ENCODE assay signal across 11 mouse cellular contexts in genomic region chr7:120361159-120361558, GRCm38 (mm10). TPM values are rescaled to one million over a fixed set of nuclear protein-coding genes. Genes with fewer than 3 reads are reported as not detected.
DNase-seq lines count a peak whose midpoint lies in the region; ATAC-seq and TF ChIP-seq lines count a peak whose summit lies in the region.
"Had no signal": no experiment of that assay in that cellular context is flagged by ENCODE, and none has a peak within 500 bp of the region (broad histone marks: within the 10 kb centered on the region; RNA-seq: fewer than 3 reads in every experiment).

No protein-coding gene starts in this region.

- no peaks in the 10 kb centered on the region for H3K9me3 ChIP-seq in lung, postnatal 0 days (ENCODE audit: low read length)
- H3K9me3 ChIP-seq in midbrain, postnatal 0 days (ENCODE audit: low read length) = no peaks in the 10 kb centered on the region
- H3K9me3 ChIP-seq: hindbrain, embryonic 15.5 days had no signal

- no peak overlapping the region for H3K4me3 ChIP-seq in lung, postnatal 0 days (ENCODE audit: low read depth, low read length)
- H3K4me3 ChIP-seq in midbrain, postnatal 0 days (ENCODE audit: low read depth, low read length) = no peak overlapping the region
- H3K4me3 ChIP-seq: hindbrain, embryonic 15.5 days had no signal

- H3K27ac ChIP-seq in lung, postnatal 0 days (ENCODE audit: low read length) = no peak overlapping the region
- no peak overlapping the region for H3K27ac ChIP-seq in midbrain, postnatal 0 days (ENCODE audit: low read depth, low read length)
- H3K27ac ChIP-seq: hindbrain, embryonic 15.5 days had no signal

- H3K4me2 ChIP-seq in lung, postnatal 0 days (replicated peaks; ENCODE audit: low read depth, low read length) = no peak overlapping the region
- H3K4me2 ChIP-seq in midbrain, postnatal 0 days (ENCODE audit: low read depth, low read length, poor library complexity, severe bottlenecking) = no peak overlapping the region
- H3K4me2 ChIP-seq: hindbrain, embryonic 15.5 days had no signal

- TF ChIP-seq CTCF in lung, postnatal 0 days (IDR thresholded peaks at IDR 0.05) = peak; percentile 10; the same call in 1 of the 2 replicates
- peak; percentile 27 for TF ChIP-seq CTCF in midbrain, postnatal 0 days (IDR thresholded peaks at IDR 0.05)

- WGBS in lung, postnatal 0 days = 39% methylated on average over 13 of the region's 13 CpGs
- WGBS in midbrain, postnatal 0 days = 38% methylated on average over 13 of the region's 13 CpGs

- peak; percentile 4 for DNase-seq in gastrocnemius, postnatal 14 days
- no peak for DNase-seq in gastrocnemius, postnatal 25 days
- no peak for DNase-seq in lung, postnatal 0 days (ENCODE audit: low spot score)
- no peak for DNase-seq in lung, adult 18-20 months
- peak; percentile 76 for DNase-seq in ZHBTc4 (ENCODE audit: low read depth, low spot score)
- DNase-seq in midbrain, postnatal 0 days (ENCODE audit: low spot score) = peak; percentile 7
- DNase-seq in thymus, postnatal 10 days (ENCODE audit: low spot score in 2 of 2) = no peak
- DNase-seq in right cerebral cortex, adult 18-20 months = no peak

- H3K9ac ChIP-seq in lung, postnatal 0 days (replicated peaks; ENCODE audit: low read depth) = no peak overlapping the region
- no peak overlapping the region for H3K9ac ChIP-seq in midbrain, postnatal 0 days (replicated peaks; ENCODE audit: low read length, poor library complexity, severe bottlenecking)
- H3K9ac ChIP-seq: hindbrain, embryonic 15.5 days had no signal

- no peak for TF ChIP-seq EP300 in lung, postnatal 0 days (IDR thresholded peaks at IDR 0.05)

- H3K27me3 ChIP-seq in lung, postnatal 0 days (replicated peaks; ENCODE audit: insufficient read depth, low read length) = no peaks in the 10 kb centered on the region
- H3K27me3 ChIP-seq in midbrain, postnatal 0 days (ENCODE audit: insufficient read depth, low read length) = no peaks in the 10 kb centered on the region
- H3K27me3 ChIP-seq: hindbrain, embryonic 15.5 days had no signal

- H3K36me3 ChIP-seq in lung, postnatal 0 days (ENCODE audit: insufficient read depth, low read length) = no peaks in the 10 kb centered on the region
- H3K36me3 ChIP-seq in midbrain, postnatal 0 days (ENCODE audit: insufficient read depth, low read length) = no peaks in the 10 kb centered on the region
- H3K36me3 ChIP-seq: hindbrain, embryonic 15.5 days had no signal

- no peaks in the 10 kb centered on the region for H3K4me1 ChIP-seq in lung, postnatal 0 days (ENCODE audit: insufficient read depth, low read depth, low read length)
- no peaks in the 10 kb centered on the region for H3K4me1 ChIP-seq in midbrain, postnatal 0 days (ENCODE audit: insufficient read depth, low read length)
- H3K4me1 ChIP-seq: hindbrain, embryonic 15.5 days had no signal

- ATAC-seq in lung, postnatal 0 days = no peak
- no peak for ATAC-seq in midbrain, postnatal 0 days (ENCODE audit: low FRiP score)

- intact Hi-C loops in gastrocnemius, postnatal 14 days (cut with DNase I; ENCODE audit: low total_unique reads) = no loop called here

RNA-seq across cellular contexts. Expression of gene Abca15, which starts 32.7 kb away (rescaled TPM):
- total RNA-seq in gastrocnemius, postnatal 14 days (2021) = not detected
- total RNA-seq in gastrocnemius, postnatal 25 days (2021) = not detected
- not detected in 2 replicates for polyA plus RNA-seq in lung, postnatal 0 days (2015; fragmentation: Nextera tagmentation; extraction: Ambion mirVana)
- total RNA-seq in midbrain, postnatal 0 days (2014; rRNA removed) = 0.09 TPM in 1 of 2 replicates, not detected in the other
- polyA plus RNA-seq in midbrain, postnatal 0 days (2015; fragmentation: Nextera tagmentation; extraction: Ambion mirVana) = not detected in 2 replicates
- total RNA-seq: layer of hippocampus, postnatal 14 days had no signal
- polyA plus RNA-seq: hindbrain, embryonic 15.5 days; lung, embryonic 16.5 days had no signal

RNA-seq across cellular contexts. Expression of gene Abca16, which starts 48.3 kb away (rescaled TPM):
- total RNA-seq in gastrocnemius, postnatal 14 days (2021) = not detected
- not detected for total RNA-seq in gastrocnemius, postnatal 25 days (2021)
- not detected in 2 replicates for polyA plus RNA-seq in lung, postnatal 0 days (2015; fragmentation: Nextera tagmentation; extraction: Ambion mirVana)
- total RNA-seq in midbrain, postnatal 0 days (2014; rRNA removed) = not detected in 2 replicates
- polyA plus RNA-seq in midbrain, postnatal 0 days (2015; fragmentation: Nextera tagmentation; extraction: Ambion mirVana) = not detected in 2 replicates
- total RNA-seq: layer of hippocampus, postnatal 14 days had no signal
- polyA plus RNA-seq: hindbrain, embryonic 15.5 days; lung, embryonic 16.5 days had no signal

Comparison
In these comparisons a context has a peak if more than half of its experiments do, and no peak if none do; other contexts are left out.
1. DNase-seq: peak in gastrocnemius, postnatal 14 days (single experiment), ZHBTc4 (single experiment) and midbrain, postnatal 0 days (single experiment); none in gastrocnemius, postnatal 25 days (single experiment), lung, postnatal 0 days (single experiment), lung, adult 18-20 months (0 of 2), thymus, postnatal 10 days (0 of 2) and right cerebral cortex, adult 18-20 months (single experiment).